Mouse (Mus musculus) kidney, postnatal 0 days (tissue): Measurements from ENCODE around the gene Osm. TPM values are rescaled to one million over a fixed set of nuclear protein-coding genes. Genes with fewer than 3 reads are reported as not detected.

Experiments used
- ATAC-seq: fragments of 200-750 bp; cut with Nextera tagmentation; replicated peaks from 2 replicates; pipeline ENCODE4 v1.8.0; 2017; ENCODE audit warnings: low read depth, moderate number of reproducible peaks, moderate TSS enrichment, moderate library complexity; ENCODE audit not compliant: low FRiP score
- DNase-seq: peaks from one replicate; pipeline ENCODE4 v3.0.0-alpha.2; 2016; ENCODE audit warnings: low spot score
- H3K27ac ChIP-seq: fragments of 300-500 bp; sonication (generic); 2 replicates; pipeline ENCODE4 v1.5.1; 2014; ENCODE audit warnings: mild to moderate bottlenecking
- H3K27me3 ChIP-seq: fragments of 300-500 bp; sonication (generic); 2 replicates; pipeline ENCODE4 v1.6.1; 2014; ENCODE audit warnings: low read length, mixed read lengths; ENCODE audit not compliant: insufficient read depth
- H3K36me3 ChIP-seq: fragments of 300-500 bp; sonication (generic); 2 replicates; pipeline ENCODE4 v1.6.1; 2014; ENCODE audit warnings: low read length, mixed read lengths; ENCODE audit not compliant: insufficient read depth
- H3K4me1 ChIP-seq: fragments of 300-500 bp; sonication (generic); replicated peaks from 2 replicates; pipeline ENCODE4 v1.6.1; 2014; ENCODE audit warnings: antibody characterized with exemption, low read length, mixed read lengths; ENCODE audit not compliant: insufficient read depth
- H3K4me2 ChIP-seq: fragments of 300-500 bp; sonication (generic); 2 replicates; pipeline ENCODE4 v1.6.1; 2014; ENCODE audit warnings: mild to moderate bottlenecking, low read length, moderate library complexity, mixed read lengths
- H3K4me3 ChIP-seq: fragments of 300-500 bp; sonication (generic); replicated peaks from 2 replicates; pipeline ENCODE4 v1.5.1; 2014; ENCODE audit warnings: low read depth, low read length
- H3K9ac ChIP-seq: fragments of 300-500 bp; sonication (generic); 2 replicates; pipeline ENCODE4 v1.6.1; 2014; ENCODE audit warnings: low read depth, low read length
- H3K9me3 ChIP-seq: fragments of 300-500 bp; sonication (generic); replicated peaks from 2 replicates; pipeline ENCODE4 v1.6.1; 2016; ENCODE audit warnings: low read length, inconsistent platforms, mixed read lengths
- CTCF ChIP-seq: IDR thresholded peaks from 2 replicates; pipeline ENCODE4 v1.5.1; 2016; ENCODE audit warnings: antibody characterized with exemption, low read depth, mild to moderate bottlenecking, moderate library complexity
- WGBS: fragments of 180-500 bp; shearing (Covaris S2); extraction: QIAGEN DNeasy Blood & Tissue Kit; methylation state at CpG from one replicate; pipeline ENCODE4 v1.1.7; 2014; 5-methylcytosine and 5-hydroxymethylcytosine counted together
- polyA plus RNA-seq: library from polyadenylated mRNA; unstranded; fragments of >200 nt; fragmentation: Nextera tagmentation; extraction: Ambion mirVana; gene quantifications from 2 replicates; pipeline ENCODE4 v1.2.1, GENCODE M21; 2015

The Osm gene
- polyA plus RNA-seq, result 0.09 and 0.11 TPM in 2 replicates

GRCm38 (mm10) chr11:4235665-4236545 lies at the start of gene Osm:
Gene Osm (plus strand): TSS chr11:4236420.
- no peak for TF ChIP-seq CTCF
- no peak within 1 kb of the TSS for H3K4me3 ChIP-seq
- no peaks in the 10 kb centered on the region for H3K27me3 ChIP-seq
- DNase-seq (no peak), ATAC-seq (no peak)
- no peaks in the 10 kb centered on the region for H3K36me3 ChIP-seq
- no peak within 1 kb of the TSS for H3K4me2 ChIP-seq
- no peaks in the 10 kb centered on the region for H3K9me3 ChIP-seq
- no peaks in the 10 kb centered on the region for H3K4me1 ChIP-seq
- no peak within 1 kb of the TSS for H3K9ac ChIP-seq
- no peak within 1 kb of the TSS for H3K27ac ChIP-seq
- WGBS, result 72% methylated on average over 16 of the region's 16 CpGs

- H3K36me3 ChIP-seq, result 0 out of 2 replicates have a peak, but pooled peaks cover 6% of the 10 kb centered on the region
- peaks cover 21% of the 10 kb centered on the region for H3K4me1 ChIP-seq
- ATAC-seq (peak; percentile 98), DNase-seq (peak; percentile 99)
- peak within 1 kb of the TSS; percentile 95 for H3K4me2 ChIP-seq
- no peaks in the 10 kb centered on the region for H3K27me3 ChIP-seq
- peak within 1 kb of the TSS; percentile 94 for H3K9ac ChIP-seq
- TF ChIP-seq CTCF, result peak; percentile 15; the same call in 1 of the 2 replicates
- no peaks in the 10 kb centered on the region for H3K9me3 ChIP-seq
- H3K27ac ChIP-seq, result peak within 1 kb of the TSS; percentile 78
- WGBS, result under 1% methylated on average over 71 of the region's 71 CpGs
- H3K4me3 ChIP-seq, result peak within 1 kb of the TSS; percentile 88
Measured at GRCm38 (mm10) chr11:4186486-4187317, 49.5 kb upstream of the Osm start, which contains the start of gene Tbc1d10a. Gene Tbc1d10a (plus strand): TSS chr11:4186789.

- H3K4me1 ChIP-seq, result peaks cover 21% of the 10 kb centered on the region
- peak overlapping the region; percentile 95 for H3K4me2 ChIP-seq
- H3K9ac ChIP-seq, result peak overlapping the region; percentile 94
- H3K9me3 ChIP-seq, result no peaks in the 10 kb centered on the region
- H3K36me3 ChIP-seq, result 0 out of 2 replicates have a peak, but pooled peaks cover 4% of the 10 kb centered on the region
- H3K27ac ChIP-seq, result peak overlapping the region; percentile 78; the same call in 1 of the 2 replicates
- DNase-seq, result no peak
- peak overlapping the region; percentile 88 for H3K4me3 ChIP-seq
- TF ChIP-seq CTCF, result no peak
- no peak for ATAC-seq
- 12% methylated on average over 9 of the region's 9 CpGs for WGBS
- H3K27me3 ChIP-seq, result no peaks in the 10 kb centered on the region
Measured at GRCm38 (mm10) chr11:4187318-4187700, 48.9 kb upstream of the Osm start.

GRCm38 (mm10) chr11:4189182-4189581 lies 47.0 kb upstream of the Osm start:
- H3K9me3 ChIP-seq, result no peaks in the 10 kb centered on the region
- no peak overlapping the region for H3K9ac ChIP-seq
- no peak for TF ChIP-seq CTCF
- ATAC-seq, result peak; percentile 30
- DNase-seq, result no peak
- no peaks in the 10 kb centered on the region for H3K27me3 ChIP-seq
- H3K4me3 ChIP-seq, result no peak overlapping the region
- peaks cover 21% of the 10 kb centered on the region for H3K4me1 ChIP-seq
- peak overlapping the region; percentile 14; the same call in 1 of the 2 replicates for H3K27ac ChIP-seq
- H3K4me2 ChIP-seq, result no peak overlapping the region
- 0 out of 2 replicates have a peak, but pooled peaks cover 2% of the 10 kb centered on the region for H3K36me3 ChIP-seq
- 76% methylated on average over 6 of the region's 6 CpGs for WGBS

- Histone ChIP-seq H3K27me3 (no peaks in the 10 kb centered on the region), H3K4me3 (no peak overlapping the region), H3K4me1 (peaks cover 21% of the 10 kb centered on the region), H3K27ac (no peak overlapping the region), H3K36me3 (0 out of 2 replicates have a peak, but pooled peaks cover 2% of the 10 kb centered on the region), H3K9me3 (no peaks in the 10 kb centered on the region), H3K4me2 (no peak overlapping the region), H3K9ac (no peak overlapping the region)
- no peak for TF ChIP-seq CTCF
- DNase-seq (no peak), ATAC-seq (no peak)
- WGBS, result 70% methylated on average over 3 of the region's 3 CpGs
Measured at GRCm38 (mm10) chr11:4190677-4191076, 45.5 kb upstream of the Osm start.

- WGBS, result 76% methylated on average over 3 of the region's 3 CpGs
Measured at GRCm38 (mm10) chr11:4192757-4193156, 43.5 kb upstream of the Osm start.

More at GRCm38 (mm10) chr11:4192757-4193156, 43.5 kb upstream of the Osm start:
- Histone ChIP-seq H3K9me3 (no peaks in the 10 kb centered on the region), H3K36me3 (0 out of 2 replicates have a peak, but pooled peaks cover 2% of the 10 kb centered on the region), H3K27ac (peak overlapping the region; percentile 50; the same call in 1 of the 2 replicates), H3K4me1 (peaks cover 26% of the 10 kb centered on the region), H3K4me2 (no peak overlapping the region), H3K9ac (no peak overlapping the region), H3K27me3 (no peaks in the 10 kb centered on the region), H3K4me3 (no peak overlapping the region)
- no peak for ATAC-seq
- no peak for TF ChIP-seq CTCF
- DNase-seq, result no peak
